Mouse (Mus musculus) intestine, postnatal 0 days (tissue): Measurements from ENCODE around the gene Extl1. TPM values are rescaled to one million over a fixed set of nuclear protein-coding genes. Genes with fewer than 3 reads are reported as not detected.

ENCODE experiments used
- ATAC-seq: fragments of 200-750 bp; cut with Nextera tagmentation; 2 replicates; pipeline ENCODE4 v1.8.0; 2017; ENCODE audit warnings: mild to moderate bottlenecking, moderate TSS enrichment, moderate library complexity
- H3K27ac ChIP-seq: fragments of 300-500 bp; sonication (generic); 2 replicates; pipeline ENCODE4 v1.5.1; 2014; ENCODE audit warnings: mild to moderate bottlenecking, low read depth, low read length, moderate library complexity
- H3K27me3 ChIP-seq: fragments of 300-500 bp; sonication (generic); replicated peaks from 2 replicates; pipeline ENCODE4 v1.6.1; 2014; ENCODE audit warnings: low read length, mixed read lengths; ENCODE audit not compliant: control insufficient read depth, insufficient read depth
- H3K36me3 ChIP-seq: fragments of 300-500 bp; sonication (generic); 2 replicates; pipeline ENCODE4 v1.6.1; 2014; ENCODE audit warnings: mild to moderate bottlenecking, moderate library complexity; ENCODE audit not compliant: control insufficient read depth, insufficient read depth
- H3K4me1 ChIP-seq: fragments of 300-500 bp; sonication (generic); replicated peaks from 2 replicates; pipeline ENCODE4 v1.6.1; 2014; ENCODE audit warnings: antibody characterized with exemption, low read length, mixed read lengths; ENCODE audit not compliant: control insufficient read depth, insufficient read depth
- H3K4me2 ChIP-seq: fragments of 300-500 bp; sonication (generic); replicated peaks from 2 replicates; pipeline ENCODE4 v1.6.1; 2014; ENCODE audit warnings: low read depth, mild to moderate bottlenecking, moderate library complexity
- H3K4me3 ChIP-seq: fragments of 300-500 bp; sonication (generic); 2 replicates; pipeline ENCODE4 v1.5.1; 2014; ENCODE audit warnings: low read depth, low read length
- H3K9ac ChIP-seq: fragments of 300-500 bp; sonication (generic); 2 replicates; pipeline ENCODE4 v1.6.1; 2014; ENCODE audit warnings: mild to moderate bottlenecking, low read depth, low read length
- H3K9me3 ChIP-seq: fragments of 300-500 bp; sonication (generic); 2 replicates; pipeline ENCODE4 v1.6.1; 2016; ENCODE audit warnings: mixed run types; ENCODE audit not compliant: control insufficient read depth
- CTCF ChIP-seq: sonication (generic); IDR thresholded peaks from 2 replicates; pipeline ENCODE4 v1.5.1; 2016; ENCODE audit warnings: low read depth, mild to moderate bottlenecking, control low read depth, antibody characterized with exemption, moderate library complexity
- WGBS: fragments of 180-500 bp; shearing (Covaris S2); extraction: QIAGEN DNeasy Blood & Tissue Kit; methylation state at CpG from one replicate; pipeline ENCODE4 v1.1.7; 2014; 5-methylcytosine and 5-hydroxymethylcytosine counted together
- polyA plus RNA-seq: library from polyadenylated mRNA; unstranded; fragments of >200 nt; fragmentation: Nextera tagmentation; extraction: Ambion mirVana; gene quantifications from 2 replicates; pipeline ENCODE4 v1.2.1, GENCODE M21; 2015

The Extl1 gene
- polyA plus RNA-seq, 1 experiment from 2014 or later = 1.2 TPM

- Histone ChIP-seq H3K27me3 (peaks cover 2% of the 10 kb centered on the region; the same call in 1 of the 2 replicates), H3K4me2 (no peak overlapping the region), H3K9me3 (no peaks in the 10 kb centered on the region), H3K36me3 (no peaks in the 10 kb centered on the region), H3K27ac (no peak overlapping the region), H3K4me3 (no peak overlapping the region), H3K9ac (no peak overlapping the region), H3K4me1 (no peaks in the 10 kb centered on the region; the same call in 1 of the 2 replicates)
- no peak for ATAC-seq
- 56% methylated on average over 5 of the region's 5 CpGs for WGBS
- TF ChIP-seq CTCF = no peak
These were observed 18.4 kb downstream of the Extl1 start for GRCm38 (mm10) chr4:134365280-134365679.

- Histone ChIP-seq H3K4me2 (peak overlapping the region; percentile 30; the same call in 1 of the 2 replicates), H3K9me3 (no peaks in the 10 kb centered on the region), H3K4me1 (no peaks in the 10 kb centered on the region; the same call in 1 of the 2 replicates), H3K4me3 (no peak overlapping the region), H3K36me3 (no peaks in the 10 kb centered on the region; the same call in 1 of the 2 replicates), H3K27me3 (no peaks in the 10 kb centered on the region), H3K27ac (peak overlapping the region; percentile 72; the same call in 1 of the 2 replicates), H3K9ac (no peak overlapping the region)
- WGBS = 44% methylated on average over 9 of the region's 9 CpGs
- no peak for TF ChIP-seq CTCF
- ATAC-seq = no peak
These were observed 21.1 kb downstream of the Extl1 start for GRCm38 (mm10) chr4:134362586-134362985.

GRCm38 (mm10) chr4:134362124-134362523 lies 21.5 kb downstream of the Extl1 start:
- WGBS = 67% methylated on average over 9 of the region's 9 CpGs
- Histone ChIP-seq H3K4me3 (no peak overlapping the region), H3K36me3 (no peaks in the 10 kb centered on the region; the same call in 1 of the 2 replicates), H3K4me1 (no peaks in the 10 kb centered on the region; the same call in 1 of the 2 replicates), H3K27me3 (no peaks in the 10 kb centered on the region), H3K4me2 (peak overlapping the region; percentile 30; the same call in 1 of the 2 replicates), H3K27ac (peak overlapping the region; percentile 72; the same call in 1 of the 2 replicates), H3K9me3 (no peaks in the 10 kb centered on the region), H3K9ac (no peak overlapping the region)
- no peak for ATAC-seq
- no peak for TF ChIP-seq CTCF

- no peak for TF ChIP-seq CTCF
- no peak overlapping the region for H3K9ac ChIP-seq
- H3K36me3 ChIP-seq = no peaks in the 10 kb centered on the region; the same call in 1 of the 2 replicates
- no peaks in the 10 kb centered on the region for H3K9me3 ChIP-seq
- no peaks in the 10 kb centered on the region for H3K27me3 ChIP-seq
- 22% methylated on average over 5 of the region's 5 CpGs for WGBS
- peak overlapping the region; percentile 72 for H3K27ac ChIP-seq
- peak; percentile 65 for ATAC-seq
- no peaks in the 10 kb centered on the region; the same call in 1 of the 2 replicates for H3K4me1 ChIP-seq
- no peak overlapping the region for H3K4me2 ChIP-seq
- no peak overlapping the region for H3K4me3 ChIP-seq
These were observed 22.4 kb downstream of the Extl1 start for GRCm38 (mm10) chr4:134361215-134361614.

GRCm38 (mm10) chr4:134359649-134360048 lies 24.0 kb downstream of the Extl1 start:
- Histone ChIP-seq H3K27me3 (no peaks in the 10 kb centered on the region), H3K4me2 (0 out of 2 replicates have a peak overlapping the region, but pooled peaks have one; percentile 66), H3K27ac (no peak overlapping the region), H3K9ac (no peak overlapping the region), H3K4me1 (peaks cover 6% of the 10 kb centered on the region; the same call in 1 of the 2 replicates), H3K4me3 (no peak overlapping the region), H3K36me3 (no peaks in the 10 kb centered on the region; the same call in 1 of the 2 replicates), H3K9me3 (no peaks in the 10 kb centered on the region)
- 73% methylated on average over 6 of the region's 6 CpGs for WGBS
- no peak for TF ChIP-seq CTCF
- ATAC-seq = no peak

GRCm38 (mm10) chr4:134357461-134357771 lies 26.2 kb downstream of the Extl1 start:
- H3K4me3 ChIP-seq = peak overlapping the region; percentile 14
- no peaks in the 10 kb centered on the region for H3K9me3 ChIP-seq
- ATAC-seq = peak; percentile 60
- WGBS = 15% methylated on average over 17 of the region's 17 CpGs
- peak overlapping the region; percentile 23 for H3K9ac ChIP-seq
- TF ChIP-seq CTCF = no peak
- H3K4me1 ChIP-seq = peaks cover 6% of the 10 kb centered on the region; the same call in 1 of the 2 replicates
- peaks cover under 1% of the 10 kb centered on the region; the same call in 1 of the 2 replicates for H3K36me3 ChIP-seq
- peak overlapping the region; percentile 93 for H3K27ac ChIP-seq
- H3K27me3 ChIP-seq = no peaks in the 10 kb centered on the region
- H3K4me2 ChIP-seq = peak overlapping the region; percentile 66
